Mouse (Mus musculus): Measurements from ENCODE around the gene Gm49325.

Gm49325 gene

DNA sequence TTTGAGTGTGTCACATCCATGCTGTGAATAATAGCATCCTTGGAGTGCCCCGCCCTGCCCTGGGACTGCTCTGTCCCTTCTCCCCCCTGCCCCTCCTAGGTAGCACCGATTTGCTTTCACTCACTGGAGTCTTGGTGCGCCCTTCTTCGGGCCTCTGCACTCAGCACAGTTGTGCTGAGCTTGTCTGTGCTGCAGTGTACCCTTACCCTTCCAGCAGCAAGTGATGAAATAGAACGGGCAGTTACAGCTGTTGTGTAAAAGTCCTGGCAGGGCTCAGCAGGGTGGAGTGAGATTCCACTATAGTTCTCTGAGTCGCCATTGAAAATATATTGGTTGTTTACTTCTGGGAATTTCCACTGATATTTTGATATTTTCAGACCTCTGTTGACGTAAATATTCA lies 20.0 kb downstream of the Gm49325 start:
- no peak for DNase-seq (ENCODE audit: low spot score)

DNA sequence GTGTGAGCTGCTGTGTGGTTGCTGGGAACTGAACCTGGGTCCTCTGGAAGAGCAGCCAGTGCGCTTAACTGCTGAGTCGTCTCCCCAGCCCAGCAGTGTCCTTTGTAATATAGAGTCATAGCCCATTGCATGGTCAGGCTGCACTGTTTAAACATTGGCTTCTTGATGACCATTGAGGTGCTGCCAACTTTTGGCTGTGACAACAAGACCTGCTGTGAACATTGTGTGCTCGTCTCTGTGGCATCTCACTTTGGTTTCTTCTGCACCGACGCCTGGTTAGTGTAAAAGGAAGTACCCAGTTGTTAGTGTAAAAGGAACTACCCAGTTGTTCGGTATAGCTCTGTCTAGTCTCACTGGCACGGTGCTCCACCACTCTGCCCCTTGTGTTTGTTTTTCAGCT lies 20.6 kb downstream of the Gm49325 start:
- no peak for DNase-seq (ENCODE audit: low spot score)

DNA sequence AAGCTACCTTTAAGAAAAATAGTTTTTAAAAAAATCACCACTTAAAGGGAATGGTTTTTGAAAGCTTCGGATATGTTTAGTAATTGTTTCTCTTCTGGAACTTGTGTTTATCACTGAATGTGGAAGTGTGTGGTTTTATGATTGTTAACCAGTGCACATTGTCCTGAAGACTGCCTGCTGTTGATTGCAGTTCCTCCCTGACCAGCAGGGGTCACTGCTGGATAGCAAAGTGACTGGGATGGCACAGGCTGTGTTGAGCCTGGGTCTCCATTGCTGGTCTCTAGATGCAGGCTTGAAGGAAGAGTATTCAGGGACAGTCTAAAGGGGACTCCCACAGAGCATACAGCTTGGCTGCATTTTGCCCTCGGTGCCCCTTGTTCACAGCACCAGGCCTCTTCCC lies 21.5 kb downstream of the Gm49325 start:
- DNase-seq (ENCODE audit: low spot score): peak; percentile 73

DNA sequence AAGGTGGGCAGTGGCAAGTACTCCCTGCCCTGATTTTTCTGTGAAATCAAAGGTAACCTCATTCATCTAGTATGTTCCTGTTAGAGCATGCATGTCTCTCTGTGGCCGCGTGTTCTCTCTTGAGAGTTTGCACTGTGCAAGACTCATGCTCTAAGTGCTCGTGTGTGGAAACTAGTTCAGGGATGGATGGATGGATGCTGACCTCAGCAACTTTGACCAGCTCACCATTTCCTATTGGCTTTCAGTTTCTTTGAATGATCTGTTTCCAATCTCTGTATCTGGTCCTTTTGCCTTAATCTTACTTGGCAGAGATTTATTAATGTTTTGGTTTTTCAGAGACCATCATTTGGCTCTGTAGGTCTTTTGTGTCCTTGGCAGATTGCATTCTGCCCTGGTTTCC lies 23.2 kb downstream of the Gm49325 start:
- no peak for DNase-seq (ENCODE audit: low spot score)

DNA sequence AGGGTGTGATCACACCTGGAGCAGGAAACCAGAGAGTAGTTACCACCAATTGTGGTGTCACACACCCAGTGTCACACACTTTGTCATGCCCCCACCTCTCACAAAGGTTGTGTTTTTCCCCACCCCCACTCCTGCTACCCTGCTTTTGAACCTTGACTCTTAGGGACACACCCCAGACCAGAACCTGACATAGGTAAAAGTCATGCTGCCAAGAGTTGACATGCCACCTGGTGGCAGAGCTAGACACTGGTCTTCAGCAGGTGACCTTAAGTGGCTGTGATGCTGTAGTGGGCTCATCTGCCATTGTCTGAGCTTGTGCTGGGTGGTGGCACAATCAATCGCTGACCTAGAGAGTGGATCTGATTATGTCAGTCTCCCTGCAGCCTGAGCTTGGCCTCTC lies 24.0 kb downstream of the Gm49325 start:
- DNase-seq (ENCODE audit: low spot score): no peak

DNA sequence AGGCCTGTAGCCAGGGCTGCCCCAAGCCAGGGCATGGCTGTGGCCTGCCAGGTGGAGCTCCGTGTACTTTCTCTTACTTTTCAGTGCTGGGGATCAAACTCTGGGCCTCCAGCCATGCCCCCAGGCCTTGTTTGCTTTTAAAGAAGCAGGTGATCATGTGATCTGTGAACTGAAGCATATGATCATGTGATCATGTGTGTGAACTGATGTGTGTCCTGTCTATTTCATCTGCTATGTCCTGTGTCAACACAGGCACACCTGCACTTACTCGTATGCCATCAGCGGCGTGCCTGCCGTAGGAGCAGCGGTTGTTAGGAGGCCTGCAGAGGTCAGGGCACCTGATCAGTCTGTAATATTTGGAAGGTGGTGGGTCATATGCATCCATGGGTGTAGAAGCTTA lies 28.0 kb downstream of the Gm49325 start:
- no peak for DNase-seq (ENCODE audit: low spot score)

DNA sequence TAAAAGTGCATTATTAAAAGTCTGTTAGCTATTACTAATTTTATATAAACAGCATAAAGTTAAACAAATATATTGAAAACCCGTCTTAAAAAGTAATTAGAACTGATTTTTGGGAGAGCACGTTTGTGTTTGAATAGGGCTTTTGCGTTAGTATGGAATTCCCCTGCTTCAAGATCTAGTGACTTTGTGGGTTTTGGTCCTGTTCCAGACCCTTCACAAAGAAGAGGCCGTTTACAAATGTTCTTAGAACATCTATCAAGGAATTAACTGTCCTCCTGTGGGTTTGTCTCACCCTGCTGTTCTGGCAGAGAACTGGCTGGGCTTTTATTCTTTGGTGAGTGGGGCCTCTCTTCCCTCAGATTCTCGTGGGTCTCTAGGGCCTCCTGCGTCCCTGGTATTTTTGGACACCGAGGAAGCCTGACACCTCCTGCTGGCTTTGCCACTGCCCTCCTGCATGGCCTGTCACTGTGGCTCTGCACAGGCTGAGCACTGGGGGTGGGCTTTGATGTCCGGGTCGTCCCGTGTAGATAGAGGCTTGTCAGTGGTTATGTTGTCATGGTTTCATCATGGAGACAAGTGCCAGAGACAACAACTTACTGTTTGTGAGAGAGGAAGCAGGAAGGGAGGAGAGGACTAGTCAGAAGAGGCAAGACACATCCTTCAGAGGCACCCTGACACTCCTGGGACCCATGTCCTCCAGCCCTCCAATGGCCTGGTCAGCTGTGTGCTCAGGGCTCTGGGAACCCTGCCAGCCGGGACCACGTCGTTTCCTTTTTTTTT lies 28.6 kb downstream of the Gm49325 start:
- no peak for DNase-seq (ENCODE audit: low spot score)

DNA sequence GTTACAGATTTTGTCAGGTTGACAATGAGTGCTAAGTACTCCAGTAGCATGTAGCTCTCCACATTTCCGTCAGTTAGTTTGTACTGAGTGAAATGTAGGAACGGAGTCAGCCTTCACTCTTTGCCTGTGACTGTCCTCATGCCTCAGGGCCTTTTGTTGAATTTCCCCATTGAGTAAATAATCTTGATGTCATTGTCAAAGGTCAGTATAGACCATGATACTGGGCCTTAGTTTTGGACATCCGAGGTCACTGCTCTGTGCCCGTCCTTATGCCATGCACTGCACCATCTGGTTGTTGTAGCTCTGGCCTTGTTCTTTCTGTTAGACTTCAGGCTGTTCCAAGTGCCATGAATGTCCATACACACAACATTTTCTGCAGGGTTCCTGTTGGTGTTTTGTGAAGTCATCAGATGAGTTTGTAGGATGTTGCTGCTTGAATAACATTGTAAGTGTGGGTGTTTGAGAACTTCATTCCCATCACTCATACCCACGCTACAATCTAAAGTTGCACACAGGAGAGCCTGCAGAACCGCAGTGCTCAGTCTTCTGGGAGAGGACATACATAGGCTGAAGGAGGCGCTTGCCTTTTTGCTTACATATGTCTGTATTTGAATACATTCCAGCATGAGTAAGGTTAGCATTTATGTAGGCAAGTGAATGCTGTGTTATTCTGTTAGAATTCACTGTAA lies 30.4 kb downstream of the Gm49325 start:
- no peak for DNase-seq (ENCODE audit: low spot score)

DNA sequence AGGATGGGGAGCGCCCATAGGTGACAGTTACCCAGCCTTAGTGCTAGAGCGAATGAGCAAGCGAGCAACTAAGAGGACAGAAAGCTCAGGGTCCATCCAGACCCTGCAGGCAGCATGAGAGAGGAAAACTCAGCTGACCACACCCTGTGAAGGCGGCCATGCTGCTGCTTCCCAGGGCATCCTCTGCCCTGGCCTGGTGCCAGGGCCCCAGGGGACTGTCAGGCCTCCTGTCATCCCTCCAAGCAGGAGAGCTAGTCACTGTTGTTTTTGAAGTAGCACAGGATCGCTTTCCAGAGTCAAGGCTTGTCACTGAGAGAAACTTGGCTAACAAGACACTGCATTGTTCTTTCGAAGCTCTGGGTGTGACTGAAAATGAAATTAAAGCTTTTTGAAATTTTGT lies 33.0 kb downstream of the Gm49325 start:
- no peak for DNase-seq (ENCODE audit: low spot score)

DNA sequence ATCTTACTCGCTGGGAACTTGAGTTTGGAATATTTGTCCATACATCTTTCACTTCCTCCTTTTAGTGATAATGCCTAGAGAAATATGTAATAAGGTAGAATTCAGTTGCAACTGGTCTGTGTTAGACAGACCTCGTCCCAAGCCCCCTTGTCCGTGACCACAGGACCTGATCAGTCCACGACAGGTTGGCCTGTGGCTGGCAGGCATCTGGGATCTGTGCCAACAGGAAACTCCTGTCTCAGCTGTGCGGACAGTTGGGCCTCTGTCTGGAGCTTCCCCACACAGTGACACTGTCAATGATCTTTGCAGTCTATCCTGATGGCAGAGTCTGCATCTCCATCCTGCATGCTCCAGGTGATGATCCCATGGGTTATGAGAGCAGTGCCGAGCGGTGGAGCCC lies 37.2 kb downstream of the Gm49325 start:
- DNase-seq (ENCODE audit: low spot score): no peak

DNA sequence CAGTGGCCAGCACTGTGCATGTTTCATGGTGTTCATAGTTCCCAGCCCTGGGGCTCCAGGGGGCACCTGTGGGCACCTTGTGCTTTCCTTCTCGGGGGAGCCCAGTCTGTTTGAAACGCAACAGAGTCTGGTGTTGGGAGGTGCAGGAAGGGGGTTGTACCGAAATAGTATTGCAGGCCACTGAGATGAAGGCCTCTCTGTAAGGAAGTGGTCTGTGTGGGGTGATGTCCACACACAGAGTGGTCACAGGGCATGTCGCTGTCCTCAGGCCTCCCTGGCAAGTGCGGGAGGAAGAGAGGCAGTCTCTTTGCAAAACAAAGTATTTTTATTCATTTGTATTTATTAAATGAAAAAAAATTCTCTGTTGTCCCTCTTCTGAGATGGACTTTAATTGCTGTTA lies 39.6 kb downstream of the Gm49325 start:
- DNase-seq (ENCODE audit: low spot score): no peak

DNA sequence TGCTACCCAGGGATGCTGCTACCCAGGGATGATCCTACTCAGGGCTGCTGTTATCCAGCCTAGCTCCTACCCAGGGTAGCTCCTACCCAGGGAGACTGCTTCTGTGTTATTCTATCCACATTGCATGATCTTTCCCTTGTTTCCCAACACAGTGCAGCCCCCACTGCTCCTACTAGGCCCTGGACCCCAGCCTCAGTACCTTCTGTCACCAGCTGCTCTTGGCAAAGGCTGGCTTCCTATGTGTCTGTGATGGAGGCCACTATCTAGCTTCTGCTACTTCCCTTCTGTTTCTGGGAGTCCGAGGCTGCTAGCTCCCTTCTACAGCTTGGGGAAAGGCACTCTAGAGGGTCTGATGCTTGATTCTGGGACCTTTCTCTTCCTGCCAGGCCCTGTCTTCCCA lies 41.5 kb downstream of the Gm49325 start:
- DNase-seq (ENCODE audit: low spot score): no peak

DNA sequence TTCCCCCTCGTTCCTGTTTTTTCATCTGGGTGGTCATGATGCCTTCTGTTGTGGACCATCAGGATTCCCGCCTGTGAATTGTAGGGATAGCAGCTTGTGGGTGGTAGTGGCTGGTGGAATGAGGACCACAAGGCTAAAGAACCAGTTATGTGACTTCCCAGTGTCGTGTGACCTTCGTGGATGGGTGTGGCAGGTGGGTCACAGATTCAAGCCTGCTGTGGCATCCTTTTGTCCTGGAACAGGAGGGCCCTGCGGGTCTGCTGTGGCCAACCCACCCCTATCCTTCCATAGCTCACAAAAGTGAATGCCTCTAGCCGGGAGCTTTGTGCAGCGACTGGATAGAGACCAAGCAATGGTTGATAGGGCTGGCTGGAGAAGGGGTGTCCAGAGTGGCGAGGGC lies 41.9 kb downstream of the Gm49325 start:
- no peak for DNase-seq (ENCODE audit: low spot score)

DNA sequence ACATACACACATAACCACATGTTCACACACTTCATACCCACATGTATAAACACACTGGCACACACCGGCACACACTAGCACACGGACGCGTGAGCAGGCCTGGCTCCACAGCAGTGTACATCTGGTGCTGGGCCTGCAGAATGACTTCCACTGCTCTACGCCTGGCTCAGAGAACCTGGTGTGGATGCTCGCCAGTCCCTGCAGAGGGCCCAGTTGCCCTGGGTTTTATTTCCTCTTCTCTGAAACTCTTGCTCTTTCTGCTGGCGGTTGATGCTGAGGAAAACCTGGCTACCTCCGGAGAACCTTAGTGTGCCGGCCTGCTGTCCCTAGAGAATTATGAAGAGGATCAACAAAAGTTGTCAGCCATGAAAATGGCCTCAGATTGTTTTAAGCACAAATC lies 46.0 kb downstream of the Gm49325 start:
- no peak for DNase-seq (ENCODE audit: low spot score)

DNA sequence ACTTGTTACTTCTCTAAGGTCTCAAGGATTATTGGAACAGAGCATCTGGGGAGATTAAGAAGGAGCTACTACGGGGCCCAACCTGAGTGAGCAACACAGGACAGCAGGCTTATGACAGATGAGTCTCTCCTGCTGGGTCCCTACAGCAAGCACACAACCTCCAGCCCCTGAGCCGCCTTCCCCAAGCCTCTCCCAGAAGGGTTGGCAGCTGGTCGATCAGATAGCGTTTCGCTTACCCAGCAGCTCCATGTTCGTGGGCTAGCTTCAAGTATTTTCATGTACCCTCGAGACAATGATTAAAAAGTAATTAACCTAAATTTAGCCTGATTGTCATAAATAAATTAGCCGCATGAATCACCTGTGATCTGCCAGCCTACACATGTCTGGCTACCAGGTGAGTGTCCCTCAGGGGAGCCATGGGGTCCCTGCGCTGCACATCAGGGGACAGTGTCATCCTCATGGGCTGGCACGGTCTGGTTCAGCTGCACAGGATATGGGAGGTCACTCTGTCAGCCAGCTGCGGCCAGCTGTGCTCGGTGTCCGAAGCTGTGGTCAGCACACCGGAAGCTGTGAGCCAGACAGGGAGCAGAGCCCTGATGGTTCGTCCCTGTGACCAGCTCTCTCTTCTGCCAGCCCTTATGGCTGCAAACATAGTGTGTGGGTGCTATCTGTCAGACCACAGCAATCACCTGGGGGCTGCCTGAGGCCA lies 52.4 kb downstream of the Gm49325 start:
- DNase-seq (ENCODE audit: low spot score): no peak

DNA sequence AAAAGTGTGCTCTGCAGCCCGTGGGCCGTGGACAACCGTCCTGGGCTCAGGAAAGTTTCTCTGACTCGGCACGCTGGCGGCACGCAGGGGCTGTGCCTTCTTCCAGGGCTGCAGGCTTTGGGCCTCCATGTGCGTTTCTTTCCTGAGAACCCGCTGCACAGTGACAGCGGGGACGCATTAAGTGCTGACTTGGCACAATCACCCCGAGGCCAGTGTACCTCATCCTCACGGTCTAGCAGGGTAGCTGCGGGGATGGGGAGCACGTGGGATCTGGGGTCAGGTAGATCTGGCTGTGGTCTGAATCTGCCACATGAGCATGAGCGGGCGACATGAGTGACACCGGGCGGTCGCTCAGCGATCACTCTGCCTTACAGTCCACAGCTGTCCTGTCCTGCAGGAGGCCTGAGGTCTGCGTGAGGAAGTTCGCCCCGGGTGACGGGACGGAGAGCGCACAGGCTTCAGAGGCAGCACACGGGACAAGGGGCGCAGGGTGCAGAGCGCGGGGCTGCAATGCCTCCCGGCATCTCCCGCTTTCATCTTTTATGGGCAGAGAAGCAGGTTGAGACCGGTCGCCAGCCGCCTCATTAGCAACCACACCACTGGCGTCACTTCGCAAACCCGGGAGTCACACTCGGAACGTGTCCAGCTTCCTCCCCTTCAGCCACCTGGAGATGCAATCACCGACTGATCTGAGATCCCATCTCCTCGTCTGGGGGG lies 58.1 kb downstream of the Gm49325 start:
- no peak for DNase-seq (ENCODE audit: low spot score)

DNA sequence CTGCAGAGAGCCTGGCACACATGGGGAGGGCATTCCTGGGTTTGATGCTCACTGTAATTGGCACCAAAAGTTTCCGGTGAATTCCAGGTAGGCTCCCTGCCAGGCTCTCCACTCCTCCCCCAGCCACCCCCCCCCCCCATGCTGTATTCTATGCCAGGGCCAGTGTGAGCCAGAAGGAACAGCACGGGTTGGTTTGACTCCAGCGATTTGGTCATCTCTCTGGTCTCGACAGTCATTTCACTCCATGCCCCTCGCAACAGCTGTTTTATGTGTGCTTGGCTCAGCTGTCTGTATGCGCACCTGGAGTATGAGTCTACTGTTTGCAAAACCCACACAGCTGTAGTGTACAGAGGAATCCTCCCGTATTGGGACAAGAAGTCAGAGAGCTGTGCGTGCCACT lies 60.3 kb downstream of the Gm49325 start:
- no peak for DNase-seq (ENCODE audit: low spot score)

DNA sequence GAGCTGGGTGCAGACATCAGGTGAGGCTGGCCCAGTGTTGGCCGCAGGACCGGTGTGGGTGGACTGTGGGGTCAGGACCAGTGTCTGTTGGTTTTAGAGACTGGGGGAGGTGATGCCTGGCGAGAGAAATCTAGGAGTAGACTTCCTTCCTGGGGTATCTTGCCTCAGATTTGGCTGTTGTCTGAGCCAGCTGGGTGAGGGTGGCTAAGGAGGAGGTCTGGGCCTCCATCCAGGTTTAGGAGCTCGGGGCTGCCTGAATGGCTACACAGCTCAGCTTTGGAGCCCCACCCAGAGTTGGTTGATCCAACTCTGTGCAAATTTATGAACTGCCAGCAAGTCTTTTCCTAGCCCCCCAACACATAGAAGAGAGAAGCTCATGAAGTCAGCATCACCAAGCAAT lies 61.4 kb downstream of the Gm49325 start:
- no peak for DNase-seq (ENCODE audit: low spot score)

DNA sequence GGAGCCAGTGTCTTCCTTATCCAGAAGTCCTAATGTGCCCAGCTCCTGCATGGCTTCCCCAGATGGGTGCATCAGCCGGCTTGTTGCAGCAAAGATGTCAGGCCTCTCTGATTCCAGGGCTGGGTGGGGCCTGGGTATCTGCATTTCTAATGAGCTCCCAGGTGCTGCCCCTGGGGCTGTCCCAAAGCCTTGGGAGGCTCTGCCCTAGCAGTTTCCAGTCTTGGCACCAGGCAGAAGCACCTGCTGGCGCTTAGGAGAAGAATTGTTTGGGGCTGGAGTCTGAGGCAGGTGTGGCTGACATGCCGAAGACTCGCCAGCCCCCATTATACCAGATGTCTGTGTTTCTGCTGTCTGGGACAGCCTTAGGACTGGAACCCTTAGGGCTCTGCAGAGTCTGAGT lies 64.7 kb downstream of the Gm49325 start:
- DNase-seq (ENCODE audit: low spot score): no peak

DNA sequence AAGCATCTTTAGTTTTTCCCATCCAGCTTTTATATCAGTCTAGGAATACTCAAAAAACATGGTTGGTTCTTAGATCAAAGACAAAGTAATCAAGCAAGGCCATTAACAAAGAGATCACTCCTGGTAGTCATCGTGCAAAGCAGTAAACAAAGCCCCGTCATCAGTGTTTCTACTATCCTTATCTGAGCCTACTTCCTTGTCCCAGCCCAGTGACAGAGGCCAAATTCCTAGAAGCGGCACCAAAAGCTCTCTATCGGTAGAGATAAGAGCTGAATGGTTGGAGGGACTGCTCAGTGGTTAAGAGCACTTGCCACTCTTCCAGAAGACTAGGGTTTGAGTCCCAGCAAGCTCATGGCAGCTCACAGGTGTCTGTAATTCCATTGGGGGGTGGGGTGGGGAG lies 65.5 kb downstream of the Gm49325 start:
- DNase-seq (ENCODE audit: low spot score): no peak

DNA sequence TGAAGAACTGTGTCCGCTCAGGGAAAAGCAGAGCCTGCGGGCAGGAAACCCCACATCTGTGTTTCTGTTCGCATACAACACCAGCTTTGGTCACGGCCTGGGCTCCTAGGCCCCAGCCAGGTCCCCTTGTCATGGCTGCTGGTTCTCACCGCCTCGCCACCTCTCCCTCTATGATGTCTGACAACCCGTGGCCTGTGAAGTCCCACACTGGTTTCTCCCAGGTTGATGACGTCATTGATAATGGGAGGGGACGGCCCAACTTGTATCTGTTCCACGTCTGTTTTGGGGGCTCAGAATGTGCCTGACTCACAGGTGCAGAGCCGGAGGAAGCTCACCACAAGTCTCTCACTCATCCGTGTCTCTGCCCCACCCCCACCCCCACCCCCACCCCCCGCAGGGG lies 67.8 kb downstream of the Gm49325 start:
- DNase-seq (ENCODE audit: low spot score): no peak

DNA sequence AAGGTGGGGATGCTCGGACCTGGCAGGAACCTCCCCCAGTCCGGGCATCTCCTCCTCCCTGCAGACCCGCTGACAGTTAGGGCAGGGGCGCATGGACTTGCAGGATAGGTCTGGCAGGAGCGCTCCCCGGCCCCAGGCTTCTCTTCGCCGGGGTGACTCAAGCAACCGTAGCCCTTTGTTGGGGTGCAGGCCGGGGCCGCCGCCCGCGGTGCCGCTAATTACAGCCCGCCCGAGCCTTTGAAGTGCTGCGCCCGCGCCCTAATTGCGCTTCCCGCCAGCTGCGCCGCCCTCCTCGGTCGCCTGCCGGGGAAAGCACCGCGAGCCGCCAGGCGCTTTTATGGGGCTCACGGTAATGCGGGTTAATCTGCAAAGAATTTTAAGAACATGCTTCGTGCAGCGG lies 71.6 kb downstream of the Gm49325 start:
- no peak for DNase-seq (ENCODE audit: low spot score)

DNA sequence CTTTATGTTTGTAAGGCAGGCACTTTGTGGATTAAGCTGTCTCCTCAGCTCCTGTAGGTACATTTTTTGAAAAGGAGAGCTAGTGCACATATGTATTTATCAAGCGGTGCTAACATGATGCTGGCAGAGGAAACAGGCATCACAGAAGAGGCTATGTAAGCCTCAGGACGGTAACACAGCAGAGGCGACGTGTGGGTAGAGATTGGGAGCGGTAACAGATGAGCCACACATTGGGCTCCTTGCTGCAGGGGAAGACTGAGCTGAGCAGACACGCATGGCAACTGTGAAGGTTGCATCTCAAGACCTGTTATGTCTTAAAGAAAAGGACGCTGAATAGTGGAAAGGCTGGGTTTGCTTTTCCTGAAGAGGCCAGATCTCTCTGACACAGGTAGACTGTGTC lies 77.0 kb downstream of the Gm49325 start:
- no peak for DNase-seq (ENCODE audit: low spot score)
